Mouse (Mus musculus) adrenal gland, postnatal 4 days (tissue): Measurements from ENCODE around the gene Lrch4. TPM values are rescaled to one million over a fixed set of nuclear protein-coding genes. Genes with fewer than 3 reads are reported as not detected.
"Not testable (repeated sequence)": the region's sequence is repeated elsewhere in the genome, so short reads cannot be mapped to it uniquely, and the experiment has no call there.

Experiments
- DNase-seq, 2 experiments: peaks; one replicate each; pipeline ENCODE4 v3.0.0; 2021 to 2022; ENCODE audit warnings: low spot score in 2 of 2, mixed read lengths in 2 of 2
- total RNA-seq, 2 experiments: library from RNA; stranded (reverse); gene quantifications; 2 replicates each; pipeline ENCODE4 v1.2.3; 2021

Gene Lrch4
- total RNA-seq, 2 experiments from 2014 or later = 27.9 to 34.5 TPM

DNA sequence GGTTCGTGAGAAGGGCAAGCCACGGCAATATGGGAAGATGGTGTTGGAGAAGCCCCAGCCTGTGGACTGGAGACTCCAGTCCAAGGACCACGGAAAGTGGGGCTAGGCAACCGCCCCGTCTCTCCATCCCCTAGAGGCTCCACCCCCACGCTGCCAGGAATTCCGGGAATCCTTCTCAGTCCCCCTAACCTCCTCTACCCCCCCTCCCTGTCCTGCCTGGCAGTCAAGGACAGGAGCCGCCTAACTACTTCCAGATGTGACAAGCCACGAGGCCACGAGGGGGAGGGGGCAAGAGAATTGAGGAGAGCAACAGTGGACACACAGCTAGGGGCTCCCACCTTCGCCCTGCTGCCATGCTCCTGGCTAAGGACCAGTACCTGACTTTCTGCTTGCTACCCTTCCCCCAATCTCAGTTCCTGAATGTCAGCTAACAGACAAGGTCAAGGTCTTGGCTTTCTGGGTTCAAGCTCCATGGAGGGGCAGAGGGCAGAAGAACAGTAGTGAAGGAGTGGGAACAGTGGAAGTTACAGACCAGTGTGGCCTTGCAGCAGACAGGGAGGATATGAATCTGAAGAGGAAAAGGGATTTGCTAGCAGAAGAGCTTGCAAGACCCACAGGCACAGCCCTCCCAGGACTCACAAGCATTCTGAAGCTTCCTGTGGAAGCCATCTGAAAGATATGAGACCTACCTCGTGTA, 18.2 kb upstream of the Lrch4 start:
- DNase-seq = peak in 1 of 2 experiments; percentile 66

- DNase-seq = peak in 1 of 2 experiments; percentile 65
Measured at GRCm38 (mm10) chr5:137611245-137611602, 17.7 kb upstream of the Lrch4 start.

- DNase-seq = no peak
Measured at GRCm38 (mm10) chr5:137613076-137613475, 15.8 kb upstream of the Lrch4 start.

DNA sequence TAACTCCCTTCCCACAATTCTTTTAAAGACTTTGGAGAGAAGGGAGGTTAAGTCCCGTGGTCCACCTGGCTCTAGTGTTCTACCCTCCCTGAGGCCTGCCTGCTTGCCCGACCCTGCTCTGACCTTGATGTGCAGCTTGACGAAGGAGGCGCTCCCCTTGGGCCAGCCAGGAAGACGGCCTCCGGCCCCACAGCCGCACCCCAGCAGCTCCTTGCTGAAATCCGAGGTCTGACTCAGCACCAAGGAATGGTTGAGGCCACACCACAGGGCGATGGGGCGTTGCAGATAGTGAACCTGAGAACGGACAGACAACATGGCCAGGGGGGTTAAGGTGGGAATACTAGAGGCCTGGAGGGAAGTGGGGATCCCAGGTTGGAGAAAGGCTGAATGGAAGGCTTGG, 15.4 kb upstream of the Lrch4 start, which contains the start of gene Pcolce:
Gene Pcolce (minus strand): TSS at position 235 of the 400 bp plus-strand sequence.
- DNase-seq = no peak

DNA sequence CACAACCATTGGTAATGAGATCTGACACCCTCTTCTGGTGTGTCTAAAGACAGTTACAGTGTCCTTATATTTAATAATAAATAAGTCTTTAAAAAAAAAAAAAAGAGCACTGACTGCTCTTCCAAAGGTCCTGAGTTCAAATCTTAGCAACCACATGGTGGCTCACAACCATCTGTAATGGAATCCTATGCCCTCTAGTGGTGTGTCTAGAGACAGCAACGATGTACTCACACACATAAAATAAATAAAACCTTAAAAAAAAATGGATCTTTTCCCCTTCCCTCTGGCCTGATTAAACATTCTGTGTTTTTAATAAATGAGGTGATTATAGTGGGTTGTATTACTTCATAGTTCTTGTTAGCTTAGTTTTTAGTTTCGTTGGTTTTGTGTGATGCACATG, 14.0 kb upstream of the Lrch4 start:
- DNase-seq = not testable (repeated sequence)

DNA sequence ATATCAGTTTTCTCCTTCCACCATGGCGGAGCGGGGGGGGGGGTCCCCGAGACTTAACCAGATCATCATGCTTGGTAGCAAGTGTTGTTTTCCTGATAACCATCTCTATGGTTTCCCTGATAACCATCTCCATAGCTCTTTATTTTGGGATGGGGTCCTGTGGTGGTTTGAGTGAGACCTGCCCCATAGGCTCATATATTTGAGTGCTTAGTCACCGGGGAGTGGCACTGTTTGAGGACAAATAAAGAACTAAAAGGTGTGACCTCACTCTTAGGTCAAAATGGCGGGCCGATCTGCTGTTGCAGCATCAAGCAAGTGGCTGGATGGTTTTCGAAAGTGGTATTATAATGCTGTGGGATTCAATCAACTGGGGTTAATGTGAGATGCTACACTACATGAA, 13.6 kb upstream of the Lrch4 start:
- DNase-seq = no peak

DNA sequence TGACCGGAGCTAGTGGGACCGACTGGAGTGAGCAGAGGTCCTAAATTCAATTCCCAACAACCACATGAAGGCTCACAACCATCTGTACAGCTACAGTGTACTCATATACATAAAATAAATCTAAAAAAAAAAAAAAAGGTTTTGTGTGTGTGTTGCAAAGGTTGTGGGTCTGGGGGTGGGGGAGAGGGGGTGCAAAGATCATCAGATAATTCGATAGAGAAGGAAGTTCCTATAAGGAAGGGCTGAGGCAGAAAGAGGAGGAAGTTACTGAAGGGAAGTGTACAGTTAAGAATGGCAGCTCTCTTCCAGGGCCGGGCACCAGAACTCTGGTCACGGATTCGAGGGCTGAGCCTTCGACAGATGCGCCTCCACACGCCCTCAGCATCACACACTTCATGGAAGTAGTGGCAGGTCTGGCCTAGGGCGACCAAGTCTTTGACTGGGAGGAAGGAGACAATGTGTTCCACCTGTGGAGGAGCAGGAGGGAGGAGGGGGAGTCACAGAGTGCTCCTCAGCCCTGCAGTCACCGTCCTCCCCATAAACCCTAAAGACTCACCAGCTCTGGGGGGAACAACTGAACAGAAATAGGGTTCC, 4.9 kb upstream of the Lrch4 start:
- DNase-seq = no peak

DNA sequence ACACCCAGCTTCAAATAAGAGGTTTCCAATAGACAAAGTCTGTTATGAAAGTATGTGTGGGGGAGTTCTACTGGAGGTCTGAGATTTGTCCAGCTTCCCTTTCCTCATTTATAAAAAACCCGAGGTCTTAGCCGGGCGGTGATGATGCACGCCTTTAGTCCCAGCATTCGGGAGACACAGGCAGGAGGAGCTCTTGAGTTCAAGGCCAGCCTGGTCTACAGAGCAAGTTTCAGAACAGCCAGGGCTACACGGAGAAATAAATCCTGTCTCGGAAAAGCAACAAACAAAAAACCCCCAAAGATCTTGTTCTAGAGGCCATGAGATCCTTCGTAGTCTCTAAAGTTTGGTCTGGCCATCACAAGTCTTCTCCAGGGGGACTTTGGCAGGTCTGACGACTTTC, 930 bp upstream of the Lrch4 start:
- no peak for DNase-seq

DNA sequence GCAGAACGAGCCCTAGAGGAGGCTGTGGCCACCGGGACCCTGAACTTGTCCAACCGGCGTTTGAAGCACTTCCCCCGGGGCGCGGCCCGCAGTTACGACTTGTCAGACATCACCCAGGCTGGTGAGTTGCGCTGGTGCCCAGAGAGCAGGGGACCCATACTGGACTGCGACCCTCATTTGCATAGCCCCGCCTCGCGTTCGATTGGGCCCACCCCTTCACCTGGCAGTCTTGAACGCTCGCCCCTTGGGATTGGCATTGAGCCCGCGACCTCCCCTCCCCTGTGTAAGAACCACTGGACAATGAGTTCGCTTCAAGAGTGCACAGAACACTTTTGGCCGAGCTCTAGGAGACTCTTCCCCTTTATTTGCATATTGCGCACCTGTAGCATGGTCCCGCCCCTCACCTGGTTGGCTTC, 393 bp downstream of the Lrch4 start:
- DNase-seq = no peak

DNA sequence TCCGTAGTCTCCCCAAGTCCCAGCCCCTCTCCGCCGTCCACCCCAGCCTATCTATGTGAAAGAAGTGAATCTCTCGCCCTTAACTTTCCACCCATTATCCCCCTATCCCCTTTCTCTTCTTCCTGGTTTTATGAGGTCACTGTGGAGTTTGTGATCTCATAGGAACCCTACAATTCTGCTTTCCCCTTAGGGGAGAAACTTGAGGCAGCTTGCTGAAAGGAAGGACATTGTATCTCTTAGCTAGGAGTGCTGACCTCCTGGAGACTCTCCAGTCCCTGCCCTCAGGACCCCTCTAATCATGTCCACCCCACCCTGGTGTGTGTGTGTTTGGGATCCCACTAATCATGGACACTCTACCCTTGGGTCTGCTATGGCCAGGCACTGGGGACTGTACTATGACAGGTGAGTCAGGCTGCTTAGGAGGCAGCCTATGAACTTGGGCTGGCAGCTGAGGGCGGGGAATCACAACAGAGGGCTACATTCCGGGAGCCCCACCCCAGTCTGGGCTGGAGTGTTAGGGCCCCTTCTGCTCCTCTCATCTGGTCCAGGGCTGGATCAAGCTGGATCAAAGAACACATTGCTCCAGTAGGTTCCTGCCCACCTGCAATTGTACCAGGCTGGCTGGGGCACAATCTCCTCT, 1.1 kb downstream of the Lrch4 start:
- no peak for DNase-seq

- no peak for DNase-seq
Measured at GRCm38 (mm10) chr5:137630602-137631001, 1.7 kb downstream of the Lrch4 start.

GRCm38 (mm10) chr5:137631171-137631570, 2.2 kb downstream of the Lrch4 start:
- no peak for DNase-seq

- no peak for DNase-seq
Measured at GRCm38 (mm10) chr5:137631591-137631990, 2.7 kb downstream of the Lrch4 start.

DNA sequence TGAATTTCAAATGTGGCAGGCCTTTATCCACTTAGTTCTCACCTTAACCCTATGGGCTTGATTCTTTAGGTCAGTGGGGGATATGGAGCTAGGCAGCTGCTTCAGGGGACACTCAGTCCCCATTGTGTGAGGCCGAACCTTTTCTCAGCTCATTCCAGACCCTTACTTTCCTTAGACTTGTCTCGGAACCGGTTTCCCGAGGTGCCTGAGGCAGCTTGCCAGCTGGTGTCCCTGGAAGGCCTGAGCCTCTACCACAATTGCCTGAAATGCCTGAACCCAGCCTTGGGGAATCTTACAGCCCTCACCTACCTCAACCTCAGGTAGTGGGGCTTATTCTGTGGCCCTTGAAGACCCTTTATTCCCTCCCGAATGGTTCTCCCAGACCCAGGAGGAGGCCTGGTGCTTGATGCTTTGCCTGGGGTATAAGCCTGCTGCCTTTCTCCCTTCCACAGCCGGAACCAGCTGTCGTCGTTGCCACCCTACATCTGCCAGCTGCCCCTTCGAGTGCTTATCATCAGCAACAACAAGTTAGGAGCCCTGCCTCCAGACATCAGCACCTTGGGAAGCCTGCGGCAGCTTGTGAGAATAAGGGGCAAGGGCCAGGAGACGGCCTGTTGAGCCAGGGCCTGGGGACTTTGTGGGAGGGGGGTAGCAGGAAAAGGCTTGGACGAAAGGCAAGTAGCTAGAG, 4.6 kb downstream of the Lrch4 start:
- DNase-seq = no peak

DNA sequence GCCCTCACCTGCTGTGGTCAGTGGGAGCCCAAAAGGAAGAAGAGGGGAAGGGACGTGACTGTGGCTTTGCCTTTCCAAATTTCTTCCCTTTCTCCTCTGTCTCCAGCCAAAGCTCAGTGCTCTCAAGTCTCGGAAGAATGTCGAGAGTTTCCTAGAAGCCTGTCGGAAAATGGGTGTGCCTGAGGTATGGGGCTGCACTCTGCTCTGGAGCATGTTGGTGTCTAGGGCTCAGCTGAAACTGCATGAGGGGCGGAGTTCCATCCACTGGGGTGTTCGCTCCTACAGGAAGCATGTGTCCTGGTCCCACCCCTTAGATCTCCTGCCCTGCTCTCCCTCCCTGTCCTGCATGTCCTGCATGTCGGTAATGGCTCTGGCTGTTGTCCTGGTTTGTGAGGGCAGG, 10.6 kb downstream of the Lrch4 start:
- DNase-seq = no peak

GRCm38 (mm10) chr5:137641054-137641453, 12.1 kb downstream of the Lrch4 start, which contains the start of gene Sap25:
Gene Sap25, plus strand, starts transcription at chr5:137641334.
- DNase-seq = no peak

GRCm38 (mm10) chr5:137642886-137643285, 14.0 kb downstream of the Lrch4 start:
- DNase-seq = no peak

DNA sequence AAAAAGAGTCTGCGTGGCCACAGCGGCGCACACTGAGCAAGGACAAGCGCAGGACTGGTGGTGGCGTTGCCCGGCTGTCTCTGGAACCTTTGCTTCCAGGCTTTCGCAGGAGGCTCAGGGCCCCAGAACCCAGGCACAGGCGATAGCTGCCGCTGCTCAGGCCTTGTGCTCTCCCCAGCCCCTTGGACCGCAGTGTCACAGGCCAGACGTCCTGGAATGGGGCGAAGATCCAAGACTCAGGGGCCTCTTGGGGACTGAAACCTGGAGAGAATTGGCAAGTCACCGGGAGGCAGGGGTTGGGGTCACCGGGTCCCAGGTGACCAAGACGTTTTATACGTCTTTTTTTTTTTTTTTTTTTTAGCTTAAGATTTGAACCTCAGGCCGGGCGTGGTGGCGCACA, 15.6 kb downstream of the Lrch4 start:
- no peak for DNase-seq

GRCm38 (mm10) chr5:137645091-137645651, 16.2 kb downstream of the Lrch4 start:
- no peak for DNase-seq

GRCm38 (mm10) chr5:137645652-137646091, 16.8 kb downstream of the Lrch4 start, which contains the start of gene Irs3:
Gene Irs3, minus strand, starts transcription at chr5:137645714.
- DNase-seq = no peak

DNA sequence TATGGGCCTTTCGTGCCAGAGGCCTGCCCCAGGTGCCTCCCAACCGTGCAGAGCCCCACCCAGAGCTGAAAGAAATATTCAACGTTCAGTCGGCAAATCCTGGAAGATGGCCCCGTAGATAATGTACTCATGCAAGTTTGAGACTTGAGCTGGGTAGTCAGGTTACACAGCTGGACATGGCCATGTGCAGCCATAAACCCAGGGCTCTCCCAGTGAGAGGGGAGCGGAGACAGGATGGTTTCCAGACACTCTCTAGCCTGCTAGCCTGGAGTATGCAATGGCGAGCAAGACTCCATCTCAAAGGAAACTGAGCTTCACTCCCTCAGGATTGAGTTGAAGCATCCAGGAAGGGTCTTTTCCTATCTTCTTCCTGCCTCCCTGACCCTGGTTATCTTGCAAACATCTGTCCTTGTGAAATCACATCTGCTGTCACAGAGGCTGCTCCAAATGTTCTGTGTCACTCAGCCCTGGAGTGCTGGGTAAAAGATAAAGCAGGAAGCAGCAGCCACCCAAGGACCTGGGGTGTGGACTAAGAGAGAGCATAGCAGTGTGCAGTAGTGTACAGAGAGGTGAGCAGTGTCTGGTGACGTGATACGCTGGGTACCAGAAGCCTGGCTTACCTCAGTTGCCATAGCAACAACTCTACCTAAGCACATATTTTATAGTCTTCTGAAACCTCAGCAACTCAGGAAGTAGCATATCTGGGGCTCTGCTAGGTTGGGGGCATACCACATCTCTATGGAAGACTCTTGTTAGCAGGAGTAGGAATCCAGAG, 19.1 kb downstream of the Lrch4 start:
- DNase-seq = no peak
